Mouse (Mus musculus): Measurements from ENCODE around the gene Fkbpl. TPM values are rescaled to one million over a fixed set of nuclear protein-coding genes. Genes with fewer than 3 reads are reported as not detected.

The Fkbpl gene
- polyA plus RNA-seq, 1 experiment from 2014 or later: 12.4 TPM

DNA sequence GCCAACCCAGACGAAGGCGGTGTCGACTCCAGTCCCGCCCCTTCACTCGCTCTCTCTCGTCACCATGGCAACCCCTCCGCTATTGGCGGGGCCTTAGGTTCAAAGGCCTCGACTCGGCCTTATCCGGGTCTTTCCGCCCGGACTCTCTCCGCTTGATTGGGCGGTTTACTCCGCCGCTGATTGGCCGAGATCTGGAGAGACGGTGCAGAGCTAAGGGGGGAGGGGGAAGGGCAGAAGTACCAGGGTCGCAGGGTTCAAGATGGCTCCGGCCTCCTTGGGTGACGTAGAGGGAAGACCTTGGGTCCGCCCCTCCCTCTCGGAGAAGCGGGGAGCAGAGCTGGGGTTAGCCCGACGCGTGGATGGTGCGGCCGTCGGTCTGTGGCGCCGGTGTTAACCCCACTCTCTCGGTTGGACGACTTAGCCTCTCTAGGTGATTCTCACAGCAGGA is 40.5 kb upstream of the Fkbpl start, which contains the start of gene Agpat1:
Gene Agpat1, plus strand, starts transcription at position 202 of the 448 bp plus-strand sequence.
- DNase-seq (ENCODE audit: low spot score) (no peak), ATAC-seq (ENCODE audit: low FRiP score, low TSS enrichment) (peak; percentile 87)
- under 1% methylated on average over 35 of the region's 35 CpGs for WGBS

DNA sequence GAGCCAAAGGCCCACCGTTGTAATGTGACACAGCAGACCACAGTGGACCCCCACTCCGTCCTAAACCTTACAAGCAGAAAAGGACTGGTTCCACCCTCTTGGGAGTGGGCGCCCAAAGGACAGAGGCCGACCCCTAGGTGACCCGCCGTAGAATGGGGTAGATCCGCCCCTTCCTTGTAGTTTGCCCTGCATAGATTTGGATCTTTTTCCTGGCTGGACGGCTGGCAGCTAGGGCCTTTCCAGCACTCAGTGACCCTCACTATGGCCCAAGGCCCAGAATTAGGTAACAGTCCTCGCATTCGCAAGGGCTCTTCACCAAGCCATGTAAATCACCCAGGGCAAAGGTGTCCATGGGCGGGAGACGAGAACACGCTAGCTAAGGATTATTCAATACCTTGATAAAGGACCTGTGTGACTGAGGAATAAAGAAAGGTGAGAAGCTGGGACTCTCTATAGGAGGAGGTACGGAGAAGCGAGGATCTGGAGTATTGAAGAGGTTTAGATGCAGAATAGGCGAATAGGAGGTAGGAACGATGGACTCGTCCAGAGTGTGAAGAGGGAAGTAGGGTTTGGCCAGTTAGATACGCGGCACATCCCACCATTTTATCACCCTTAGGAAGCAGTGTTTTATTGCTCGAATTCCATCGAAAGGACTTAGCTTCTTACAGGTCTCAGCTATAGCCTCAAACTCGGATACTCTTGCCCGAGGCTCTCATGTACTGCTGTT is 39.9 kb upstream of the Fkbpl start:
- DNase-seq (ENCODE audit: low spot score) (no peak), ATAC-seq (ENCODE audit: low FRiP score, low TSS enrichment) (no peak)
- H3K9ac ChIP-seq (ENCODE audit: low read length): peak overlapping the region; percentile 61
- peak overlapping the region; percentile 88 for H3K4me2 ChIP-seq (replicated peaks; ENCODE audit: low read depth)
- no peaks in the 10 kb centered on the region for H3K9me3 ChIP-seq (ENCODE audit: control insufficient read depth, low read length)
- H3K4me1 ChIP-seq (replicated peaks; ENCODE audit: control insufficient read depth, insufficient read depth): 0 out of 2 replicates have a peak, but pooled peaks cover 5% of the 10 kb centered on the region
- peak overlapping the region; percentile 89 for H3K4me3 ChIP-seq (ENCODE audit: low read depth, low read length)
- H3K27ac ChIP-seq (replicated peaks): peak overlapping the region; percentile 93
- TF ChIP-seq EP300 (optimal IDR thresholded peaks at IDR 0.05) (no peak), CTCF (IDR thresholded peaks at IDR 0.05; ENCODE audit: low read depth) (no peak)
- peaks cover 8% of the 10 kb centered on the region for H3K36me3 ChIP-seq (ENCODE audit: control insufficient read depth, insufficient read depth, low read length)
- H3K27me3 ChIP-seq (ENCODE audit: control insufficient read depth, insufficient read depth, low read length): no peaks in the 10 kb centered on the region
- WGBS: 14% methylated on average over 24 of the region's 24 CpGs

More for the DNA sequence above, 40.5 kb upstream of the Fkbpl start, which contains the start of gene Agpat1:
- Histone ChIP-seq H3K27me3 (ENCODE audit: control insufficient read depth, insufficient read depth, low read length) (no peaks in the 10 kb centered on the region), H3K4me2 (replicated peaks; ENCODE audit: low read depth) (peak within 1 kb of the TSS; percentile 88), H3K36me3 (ENCODE audit: control insufficient read depth, insufficient read depth, low read length) (peaks cover 8% of the 10 kb centered on the region), H3K4me3 (ENCODE audit: low read depth, low read length) (peak within 1 kb of the TSS; percentile 89), H3K9me3 (ENCODE audit: control insufficient read depth, low read length) (no peaks in the 10 kb centered on the region), H3K4me1 (replicated peaks; ENCODE audit: control insufficient read depth, insufficient read depth) (0 out of 2 replicates have a peak, but pooled peaks cover 5% of the 10 kb centered on the region), H3K27ac (replicated peaks) (peak within 1 kb of the TSS; percentile 93), H3K9ac (ENCODE audit: low read length) (peak within 1 kb of the TSS; percentile 66)
- TF ChIP-seq CTCF (IDR thresholded peaks at IDR 0.05; ENCODE audit: low read depth): no peak
- TF ChIP-seq EP300 (optimal IDR thresholded peaks at IDR 0.05): no peak

DNA sequence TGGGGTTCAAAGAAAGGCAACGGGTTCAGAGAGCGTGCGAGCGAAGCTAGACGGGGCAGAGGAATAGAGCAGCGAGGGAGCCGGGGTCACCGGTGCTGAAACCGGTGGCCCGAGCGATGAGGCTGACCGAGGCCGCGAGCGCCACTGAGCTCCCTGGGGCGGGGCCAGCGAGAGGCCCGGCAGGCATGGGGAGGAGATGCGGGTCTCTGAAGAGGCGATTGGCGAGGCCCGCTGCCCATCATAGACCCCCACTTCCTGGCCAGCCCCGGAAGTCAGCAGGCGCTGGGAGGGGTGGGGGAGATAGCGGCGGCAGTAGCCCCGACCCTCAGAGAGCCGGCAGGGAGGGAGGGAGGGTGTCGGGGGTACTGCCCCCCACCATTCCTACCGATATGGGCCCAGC is 39.0 kb upstream of the Fkbpl start:
- Histone ChIP-seq H3K9me3 (ENCODE audit: control insufficient read depth, low read length) (no peaks in the 10 kb centered on the region), H3K4me3 (ENCODE audit: low read depth, low read length) (peak overlapping the region; percentile 89), H3K4me1 (replicated peaks; ENCODE audit: control insufficient read depth, insufficient read depth) (0 out of 2 replicates have a peak, but pooled peaks cover 5% of the 10 kb centered on the region), H3K9ac (ENCODE audit: low read length) (peak overlapping the region; percentile 90), H3K4me2 (replicated peaks; ENCODE audit: low read depth) (peak overlapping the region; percentile 88), H3K27me3 (ENCODE audit: control insufficient read depth, insufficient read depth, low read length) (no peaks in the 10 kb centered on the region), H3K36me3 (ENCODE audit: control insufficient read depth, insufficient read depth, low read length) (peaks cover 6% of the 10 kb centered on the region; the same call in 1 of the 2 replicates), H3K27ac (replicated peaks) (peak overlapping the region; percentile 93)
- WGBS: 0% methylated on average over 26 of the region's 30 CpGs
- ATAC-seq (ENCODE audit: low FRiP score, low TSS enrichment): peak; percentile 43
- DNase-seq (ENCODE audit: low spot score): peak; percentile 96
- TF ChIP-seq CTCF (IDR thresholded peaks at IDR 0.05; ENCODE audit: low read depth): no peak
- TF ChIP-seq EP300 (optimal IDR thresholded peaks at IDR 0.05): peak; percentile 4

DNA sequence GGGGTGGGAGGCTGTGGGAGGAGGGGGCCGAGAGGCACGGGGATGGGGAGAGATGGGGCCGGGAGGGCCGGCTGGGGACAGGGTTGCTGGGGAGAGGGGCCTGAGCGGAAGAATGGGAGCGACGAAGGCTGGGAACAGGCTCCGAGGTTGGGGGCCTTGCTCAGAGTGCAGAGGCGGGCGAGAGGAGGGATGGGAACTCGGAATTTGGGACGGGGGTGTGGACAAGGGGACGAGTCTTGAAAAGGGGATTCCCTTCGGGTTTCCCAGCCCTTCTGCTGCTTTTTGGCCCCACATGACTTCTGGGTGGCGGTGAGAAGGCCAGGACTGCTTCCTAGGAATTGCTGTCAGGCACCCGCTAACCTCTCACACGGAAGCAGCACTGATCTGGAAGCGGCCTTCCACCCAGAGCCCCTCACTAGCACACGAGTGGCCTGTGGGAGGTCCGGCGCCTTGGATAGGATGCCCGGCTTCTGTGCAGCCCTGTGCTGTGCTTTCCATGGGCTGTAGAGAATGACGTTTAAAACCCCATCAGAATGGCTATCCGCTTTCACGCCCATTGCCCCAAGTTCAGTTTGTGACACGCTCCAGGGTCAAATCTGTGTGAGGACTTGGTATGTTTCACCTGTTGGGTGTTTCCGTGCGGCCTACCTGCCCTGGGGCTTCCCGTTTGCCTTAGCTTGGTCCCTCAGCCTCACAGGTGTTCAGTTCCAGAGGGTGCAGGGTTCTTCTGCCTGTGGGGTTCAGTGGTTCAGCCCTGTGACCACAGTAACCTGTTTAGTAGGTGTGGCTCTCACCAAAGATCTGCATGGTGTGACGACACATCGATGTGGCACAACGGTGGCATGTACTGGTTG is 38.2 kb upstream of the Fkbpl start:
- Histone ChIP-seq H3K36me3 (ENCODE audit: control insufficient read depth, insufficient read depth, low read length) (peaks cover 12% of the 10 kb centered on the region), H3K9ac (ENCODE audit: low read length) (peak overlapping the region; percentile 90), H3K27me3 (ENCODE audit: control insufficient read depth, insufficient read depth, low read length) (no peaks in the 10 kb centered on the region), H3K4me2 (replicated peaks; ENCODE audit: low read depth) (peak overlapping the region; percentile 88), H3K27ac (replicated peaks) (peak overlapping the region; percentile 93), H3K4me3 (ENCODE audit: low read depth, low read length) (peak overlapping the region; percentile 89), H3K9me3 (ENCODE audit: control insufficient read depth, low read length) (no peaks in the 10 kb centered on the region), H3K4me1 (replicated peaks; ENCODE audit: control insufficient read depth, insufficient read depth) (0 out of 2 replicates have a peak, but pooled peaks cover 5% of the 10 kb centered on the region)
- no peak for TF ChIP-seq EP300 (optimal IDR thresholded peaks at IDR 0.05)
- no peak for TF ChIP-seq CTCF (IDR thresholded peaks at IDR 0.05; ENCODE audit: low read depth)
- 8% methylated on average over 32 of the region's 32 CpGs for WGBS
- no peak for ATAC-seq (ENCODE audit: low FRiP score, low TSS enrichment)
- peak; percentile 43 for DNase-seq (ENCODE audit: low spot score)

DNA sequence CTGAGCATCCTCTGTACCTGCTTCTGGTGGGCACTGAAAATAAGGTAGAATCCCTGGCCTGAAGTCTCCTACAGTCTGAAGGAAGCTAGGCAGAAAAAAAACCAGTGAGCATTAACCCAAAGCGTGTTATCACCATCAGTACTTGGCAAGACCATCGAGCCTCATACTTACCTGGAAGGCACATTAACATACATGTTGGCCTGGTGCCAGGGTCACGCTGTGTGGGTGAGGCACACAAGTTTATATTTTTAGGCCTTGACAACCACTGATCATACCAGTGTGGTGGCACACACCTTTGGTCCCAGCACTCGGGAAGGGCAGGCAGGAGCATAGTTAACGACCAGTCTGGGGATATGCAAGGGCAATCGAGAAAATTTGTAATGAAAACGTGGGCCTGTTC is 36.6 kb upstream of the Fkbpl start:
- ATAC-seq (ENCODE audit: low FRiP score, low TSS enrichment): no peak
- Histone ChIP-seq H3K27ac (replicated peaks) (peak overlapping the region; percentile 61), H3K4me1 (replicated peaks; ENCODE audit: control insufficient read depth, insufficient read depth) (0 out of 2 replicates have a peak, but pooled peaks cover 5% of the 10 kb centered on the region), H3K36me3 (ENCODE audit: control insufficient read depth, insufficient read depth, low read length) (peaks cover 24% of the 10 kb centered on the region), H3K4me3 (ENCODE audit: low read depth, low read length) (no peak overlapping the region), H3K9ac (ENCODE audit: low read length) (peak overlapping the region; percentile 18; the same call in 1 of the 2 replicates), H3K27me3 (ENCODE audit: control insufficient read depth, insufficient read depth, low read length) (no peaks in the 10 kb centered on the region), H3K9me3 (ENCODE audit: control insufficient read depth, low read length) (no peaks in the 10 kb centered on the region), H3K4me2 (replicated peaks; ENCODE audit: low read depth) (no peak overlapping the region; the same call in 1 of the 2 replicates)
- TF ChIP-seq CTCF (IDR thresholded peaks at IDR 0.05; ENCODE audit: low read depth) (no peak), EP300 (optimal IDR thresholded peaks at IDR 0.05) (no peak)
- 63% methylated on average over 7 of the region's 7 CpGs for WGBS
- DNase-seq (ENCODE audit: low spot score): peak; percentile 51

All from stomach, postnatal 0 days (tissue).